ENCODE assay signal across 7 mouse cellular contexts in genomic region chr11:70021264-70022132, GRCm38 (mm10). TPM values are rescaled to one million over a fixed set of nuclear protein-coding genes. Genes with fewer than 3 reads are reported as not detected.
A peak's percentile ranks its signal among the peaks of the same experiment; 100 is the strongest.
DNase-seq lines count a peak whose midpoint lies in the region; ATAC-seq and TF ChIP-seq lines count a peak whose summit lies in the region.

No protein-coding gene starts in this region.

- peak overlapping the region; percentile 28; the same call in 1 of the 2 replicates for H3K9ac ChIP-seq in embryonic facial prominence, embryonic 12.5 days
- H3K9ac ChIP-seq in limb, embryonic 12.5 days (replicated peaks), result no peak overlapping the region
- peak overlapping the region; percentile 38 for H3K9ac ChIP-seq in midbrain, embryonic 15.5 days

- H3K36me3 ChIP-seq in embryonic facial prominence, embryonic 12.5 days, result no peaks in the 10 kb centered on the region
- no peaks in the 10 kb centered on the region for H3K36me3 ChIP-seq in kidney, adult 2 months (ENCODE audit: control insufficient read depth, insufficient read depth, low read length)
- H3K36me3 ChIP-seq in limb, embryonic 12.5 days, result no peaks in the 10 kb centered on the region
- no peaks in the 10 kb centered on the region for H3K36me3 ChIP-seq in midbrain, embryonic 15.5 days (replicated peaks)
- H3K36me3 ChIP-seq in spleen, adult 2 months (ENCODE audit: control insufficient read depth, insufficient read depth, low read length), result no peaks in the 10 kb centered on the region

- no peak for TF ChIP-seq CTCF in kidney, adult 2 months (conservative IDR thresholded peaks at IDR 0.05; ENCODE audit: insufficient read depth, insufficient read length, low read depth, low read length)
- TF ChIP-seq CTCF in spleen, adult 2 months (IDR thresholded peaks at IDR 0.05; ENCODE audit: extremely low read depth, insufficient read depth, insufficient read length, insufficient replicate concordance), result no peak

- peak overlapping the region; percentile 81 for H3K4me3 ChIP-seq in embryonic facial prominence, embryonic 12.5 days
- peak overlapping the region; percentile 63 for H3K4me3 ChIP-seq in kidney, adult 2 months (ENCODE audit: insufficient read depth, low read depth, low read length)
- H3K4me3 ChIP-seq in limb, embryonic 12.5 days (replicated peaks), result peak overlapping the region; percentile 67
- H3K4me3 ChIP-seq in midbrain, embryonic 15.5 days, result peak overlapping the region; percentile 74
- peak overlapping the region; percentile 56 for H3K4me3 ChIP-seq in spleen, adult 2 months (ENCODE audit: extremely low read depth, insufficient read depth, insufficient read length)

- peak; percentile 12; the same call in 1 of the 2 replicates for ATAC-seq in embryonic facial prominence, embryonic 12.5 days (ENCODE audit: insufficient number of reproducible peaks, insufficient read depth, low FRiP score, low TSS enrichment)
- ATAC-seq in limb, embryonic 12.5 days (ENCODE audit: insufficient number of reproducible peaks, insufficient read depth, low FRiP score, low TSS enrichment, low read depth), result peak; percentile 50
- peak; percentile 77 for ATAC-seq in midbrain, embryonic 15.5 days (replicated peaks)

- H3K4me2 ChIP-seq in embryonic facial prominence, embryonic 12.5 days (replicated peaks), result peak overlapping the region; percentile 88
- H3K4me2 ChIP-seq in limb, embryonic 12.5 days, result peak overlapping the region; percentile 87
- peak overlapping the region; percentile 73 for H3K4me2 ChIP-seq in midbrain, embryonic 15.5 days

- peak overlapping the region; percentile 95 for H3K27ac ChIP-seq in embryonic facial prominence, embryonic 12.5 days
- no peak overlapping the region for H3K27ac ChIP-seq in kidney, adult 2 months (ENCODE audit: insufficient read depth, low read depth, low read length)
- H3K27ac ChIP-seq in limb, embryonic 12.5 days, result peak overlapping the region; percentile 88
- peak overlapping the region; percentile 97 for H3K27ac ChIP-seq in midbrain, embryonic 15.5 days
- H3K27ac ChIP-seq in spleen, adult 2 months (ENCODE audit: insufficient read depth, low read length), result no peak overlapping the region

- no peaks in the 10 kb centered on the region for H3K9me3 ChIP-seq in embryonic facial prominence, embryonic 12.5 days
- H3K9me3 ChIP-seq in limb, embryonic 12.5 days, result no peaks in the 10 kb centered on the region
- H3K9me3 ChIP-seq in midbrain, embryonic 15.5 days, result no peaks in the 10 kb centered on the region

- peaks cover 65% of the 10 kb centered on the region for H3K4me1 ChIP-seq in embryonic facial prominence, embryonic 12.5 days
- H3K4me1 ChIP-seq in kidney, adult 2 months (ENCODE audit: control insufficient read depth, insufficient read depth, low read length), result 0 out of 2 replicates have a peak, but pooled peaks cover 4% of the 10 kb centered on the region
- peaks cover 66% of the 10 kb centered on the region for H3K4me1 ChIP-seq in limb, embryonic 12.5 days (replicated peaks)
- H3K4me1 ChIP-seq in midbrain, embryonic 15.5 days, result peaks cover 81% of the 10 kb centered on the region
- H3K4me1 ChIP-seq in spleen, adult 2 months (ENCODE audit: control insufficient read depth, insufficient read depth, insufficient read length), result peaks cover 11% of the 10 kb centered on the region; the same call in 1 of the 2 replicates

- 2% methylated on average over 40 of the region's 40 CpGs for WGBS in embryonic facial prominence, embryonic 12.5 days
- WGBS in kidney, adult 2 months, result 3% methylated on average over 40 of the region's 40 CpGs
- WGBS in limb, embryonic 12.5 days, result 2% methylated on average over 40 of the region's 40 CpGs
- under 1% methylated on average over 40 of the region's 40 CpGs for WGBS in midbrain, embryonic 15.5 days
- WGBS in spleen, adult 2 months, result 5% methylated on average over 39 of the region's 40 CpGs

- TF ChIP-seq POLR2A in kidney, adult 2 months (IDR thresholded peaks at IDR 0.05; ENCODE audit: low read depth, low read length), result no peak
- TF ChIP-seq POLR2A in spleen, adult 2 months (IDR thresholded peaks at IDR 0.05; ENCODE audit: low read depth, low read length), result no peak

- DNase-seq in adrenal gland, postnatal 25 days, result peak; percentile 95
- DNase-seq in heart, adult 18-20 months, result peak; percentile 94 to 95
- DNase-seq in kidney, adult 2 months, result peak; percentile 98
- peak; percentile 77 to 88 for DNase-seq in spleen, adult 2 months (ENCODE audit: low read depth in 1 of 2, low spot score in 2 of 2)

- H3K27me3 ChIP-seq in embryonic facial prominence, embryonic 12.5 days, result no peaks in the 10 kb centered on the region
- no peaks in the 10 kb centered on the region for H3K27me3 ChIP-seq in kidney, adult 2 months (replicated peaks; ENCODE audit: control insufficient read depth, insufficient read depth, low read length)
- H3K27me3 ChIP-seq in limb, embryonic 12.5 days, result no peaks in the 10 kb centered on the region
- no peaks in the 10 kb centered on the region for H3K27me3 ChIP-seq in midbrain, embryonic 15.5 days (replicated peaks)
- H3K27me3 ChIP-seq in spleen, adult 2 months (ENCODE audit: control insufficient read depth, insufficient read depth, low read length), result no peaks in the 10 kb centered on the region

RNA-seq across cellular contexts. Expression of gene Dlg4, which starts 4.8 kb away (rescaled TPM):
- total RNA-seq in adrenal gland, postnatal 25 days (2021), result 30.7 and 31.0 TPM in 2 replicates
- 12.6 and 14.9 TPM in 2 replicates for polyA plus RNA-seq in embryonic facial prominence, embryonic 12.5 days (2016; fragmentation: Nextera tagmentation; extraction: Ambion mirVana)
- total RNA-seq in heart, adult 18-20 months (2021), result 1 to 10 TPM; 5.9 to 6.8 TPM
- 8.1 and 8.3 TPM in 2 replicates for polyA plus RNA-seq in kidney, adult 2 months (2012; rRNA removed)
- polyA plus RNA-seq in limb, embryonic 12.5 days (2016; fragmentation: Nextera tagmentation; extraction: Ambion mirVana), result 10.6 and 13.6 TPM in 2 replicates
- polyA plus RNA-seq in midbrain, embryonic 15.5 days (2015; fragmentation: Nextera tagmentation; extraction: Ambion mirVana), result 27.8 and 30.4 TPM in 2 replicates
- 10.3 and 13.3 TPM in 2 replicates for polyA plus RNA-seq in spleen, adult 2 months (2012; rRNA removed)

RNA-seq across cellular contexts. Expression of gene Acadvl, which starts 6.3 kb away (rescaled TPM):
- total RNA-seq in adrenal gland, postnatal 25 days (2021), result 391 and 422 TPM in 2 replicates
- 66.8 and 70.4 TPM in 2 replicates for polyA plus RNA-seq in embryonic facial prominence, embryonic 12.5 days (2016; fragmentation: Nextera tagmentation; extraction: Ambion mirVana)
- total RNA-seq in heart, adult 18-20 months (2021), result 1,000 to 10,000 TPM; 1,326 to 1,372 TPM
- polyA plus RNA-seq in kidney, adult 2 months (2012; rRNA removed), result 249 and 308 TPM in 2 replicates
- polyA plus RNA-seq in limb, embryonic 12.5 days (2016; fragmentation: Nextera tagmentation; extraction: Ambion mirVana), result 65.9 and 67.1 TPM in 2 replicates
- 57.2 and 57.6 TPM in 2 replicates for polyA plus RNA-seq in midbrain, embryonic 15.5 days (2015; fragmentation: Nextera tagmentation; extraction: Ambion mirVana)
- polyA plus RNA-seq in spleen, adult 2 months (2012; rRNA removed), result 29.5 and 37.0 TPM in 2 replicates

RNA-seq across cellular contexts. Expression of gene Dvl2, which starts 21.1 kb away (rescaled TPM):
- total RNA-seq in adrenal gland, postnatal 25 days (2021), result 19.6 and 22.3 TPM in 2 replicates
- 67.2 and 70.3 TPM in 2 replicates for polyA plus RNA-seq in embryonic facial prominence, embryonic 12.5 days (2016; fragmentation: Nextera tagmentation; extraction: Ambion mirVana)
- total RNA-seq in heart, adult 18-20 months (2021), result 1 to 10 TPM; 3.4 to 4.8 TPM
- 8.5 and 9.6 TPM in 2 replicates for polyA plus RNA-seq in kidney, adult 2 months (2012; rRNA removed)
- 69.4 and 69.5 TPM in 2 replicates for polyA plus RNA-seq in limb, embryonic 12.5 days (2016; fragmentation: Nextera tagmentation; extraction: Ambion mirVana)
- 30.4 and 31.0 TPM in 2 replicates for polyA plus RNA-seq in midbrain, embryonic 15.5 days (2015; fragmentation: Nextera tagmentation; extraction: Ambion mirVana)
- polyA plus RNA-seq in spleen, adult 2 months (2012; rRNA removed), result 21.4 and 22.3 TPM in 2 replicates

RNA-seq across cellular contexts. Expression of gene Phf23, which starts 25.9 kb away (rescaled TPM):
- 55.7 and 64.6 TPM in 2 replicates for total RNA-seq in adrenal gland, postnatal 25 days (2021)
- polyA plus RNA-seq in embryonic facial prominence, embryonic 12.5 days (2016; fragmentation: Nextera tagmentation; extraction: Ambion mirVana), result 95.1 and 99.1 TPM in 2 replicates
- total RNA-seq in heart, adult 18-20 months (2021), result 10 to 100 TPM; 18.4 to 19.7 TPM
- 16.0 and 21.4 TPM in 2 replicates for polyA plus RNA-seq in kidney, adult 2 months (2012; rRNA removed)
- 102 and 108 TPM in 2 replicates for polyA plus RNA-seq in limb, embryonic 12.5 days (2016; fragmentation: Nextera tagmentation; extraction: Ambion mirVana)
- polyA plus RNA-seq in midbrain, embryonic 15.5 days (2015; fragmentation: Nextera tagmentation; extraction: Ambion mirVana), result 57.1 and 58.8 TPM in 2 replicates
- polyA plus RNA-seq in spleen, adult 2 months (2012; rRNA removed), result 13.8 and 21.4 TPM in 2 replicates

RNA-seq across cellular contexts. Expression of gene Gabarap, which starts 30.6 kb away (rescaled TPM):
- total RNA-seq in adrenal gland, postnatal 25 days (2021), result 406 and 407 TPM in 2 replicates
- 463 and 471 TPM in 2 replicates for polyA plus RNA-seq in embryonic facial prominence, embryonic 12.5 days (2016; fragmentation: Nextera tagmentation; extraction: Ambion mirVana)
- total RNA-seq in heart, adult 18-20 months (2021), result 100 to 1,000 TPM; 285 to 320 TPM
- 746 and 1,018 TPM in 2 replicates for polyA plus RNA-seq in kidney, adult 2 months (2012; rRNA removed)
- 398 and 426 TPM in 2 replicates for polyA plus RNA-seq in limb, embryonic 12.5 days (2016; fragmentation: Nextera tagmentation; extraction: Ambion mirVana)
- polyA plus RNA-seq in midbrain, embryonic 15.5 days (2015; fragmentation: Nextera tagmentation; extraction: Ambion mirVana), result 495 and 507 TPM in 2 replicates
- polyA plus RNA-seq in spleen, adult 2 months (2012; rRNA removed), result 235 and 251 TPM in 2 replicates

Comparison
In these comparisons a context has a peak if more than half of its experiments do, and no peak if none do; other contexts are left out.
1. ATAC-seq: peak in every context shown above with its lines; median percentile 77 in midbrain, embryonic 15.5 days; 50 in limb, embryonic 12.5 days; 12 in embryonic facial prominence, embryonic 12.5 days.
2. H3K27ac ChIP-seq: peak in embryonic facial prominence, embryonic 12.5 days (single experiment), limb, embryonic 12.5 days (single experiment) and midbrain, embryonic 15.5 days (single experiment); none in kidney, adult 2 months (single experiment) and spleen, adult 2 months (single experiment).
3. Peak in every context shown above with its lines, with median percentiles within 50 percentile points of each other: DNase-seq, H3K4me2 ChIP-seq and H3K4me3 ChIP-seq.